Mouse (Mus musculus): ENCODE measurements at regions not wholly inside any gene's neighbourhood (a gene's known extent, or its start where the extent isn't known, plus 50 kb on each side); places are given as distances from the start of the nearest gene placed in this dataset.

GRCm38 (mm10) chr6:117237096-117237495 lies 68.8 kb downstream of the Cxcl12 start:
- no peak overlapping the region for H3K27ac ChIP-seq
- H3K4me3 ChIP-seq = no peak overlapping the region
- no peak overlapping the region for H3K9ac ChIP-seq
- H3K4me2 ChIP-seq = no peak overlapping the region
- H3K9me3 ChIP-seq = no peaks in the 10 kb centered on the region
- H3K27me3 ChIP-seq (replicated peaks) = no peaks in the 10 kb centered on the region
- H3K36me3 ChIP-seq (replicated peaks) = no peaks in the 10 kb centered on the region
- no peaks in the 10 kb centered on the region for H3K4me1 ChIP-seq
- ATAC-seq (replicated peaks) = no peak
- 89% methylated on average over 5 of the region's 5 CpGs for WGBS

GRCm38 (mm10) chr6:117241206-117241605 lies 72.9 kb downstream of the Cxcl12 start:
- Histone ChIP-seq H3K27me3 (replicated peaks) (no peaks in the 10 kb centered on the region), H3K4me1 (no peaks in the 10 kb centered on the region), H3K4me2 (no peak overlapping the region), H3K4me3 (no peak overlapping the region), H3K27ac (no peak overlapping the region), H3K9me3 (no peaks in the 10 kb centered on the region), H3K9ac (no peak overlapping the region), H3K36me3 (replicated peaks) (no peaks in the 10 kb centered on the region)
- no peak for ATAC-seq (replicated peaks)
- 75% methylated on average over 3 of the region's 3 CpGs for WGBS

GRCm38 (mm10) chr6:117245398-117245797 lies 77.1 kb downstream of the Cxcl12 start:
- no peaks in the 10 kb centered on the region for H3K9me3 ChIP-seq

DNA sequence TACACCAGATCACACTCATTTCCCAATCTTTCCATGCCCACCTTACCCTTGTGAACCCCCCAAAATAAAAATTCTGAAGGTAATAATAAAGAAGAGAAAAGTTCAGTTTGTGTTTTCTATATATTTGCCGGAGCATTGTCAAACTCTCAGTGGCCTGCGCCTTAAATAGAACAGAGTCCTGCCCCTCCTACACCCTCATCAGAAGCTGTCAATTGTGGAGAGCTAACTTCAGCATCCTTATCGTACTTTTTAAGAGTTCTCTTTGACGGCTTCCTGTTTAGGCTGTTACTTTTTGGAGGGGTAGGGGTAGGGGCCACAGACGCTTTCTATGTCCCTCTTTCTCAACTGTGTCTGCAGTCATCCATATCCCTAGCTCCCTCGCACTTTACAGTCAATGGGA lies 77.5 kb downstream of the Cxcl12 start:
- Histone ChIP-seq H3K4me3 (no peak overlapping the region), H3K27ac (no peak overlapping the region), H3K36me3 (replicated peaks) (no peaks in the 10 kb centered on the region), H3K9me3 (no peaks in the 10 kb centered on the region), H3K4me1 (no peaks in the 10 kb centered on the region), H3K27me3 (replicated peaks) (no peaks in the 10 kb centered on the region), H3K4me2 (no peak overlapping the region), H3K9ac (no peak overlapping the region)
- ATAC-seq (replicated peaks) = no peak
- 86% methylated on average over 6 of the region's 6 CpGs for WGBS

More at GRCm38 (mm10) chr6:117245398-117245797, 77.1 kb downstream of the Cxcl12 start:
- Histone ChIP-seq H3K36me3 (replicated peaks) (no peaks in the 10 kb centered on the region), H3K4me2 (no peak overlapping the region), H3K4me3 (no peak overlapping the region), H3K9ac (no peak overlapping the region), H3K27ac (no peak overlapping the region), H3K4me1 (no peaks in the 10 kb centered on the region), H3K27me3 (replicated peaks) (no peaks in the 10 kb centered on the region)
- no peak for ATAC-seq (replicated peaks)
- 91% methylated on average over 5 of the region's 5 CpGs for WGBS

GRCm38 (mm10) chr6:117249230-117249921 lies 81.0 kb downstream of the Cxcl12 start:
- WGBS = 80% methylated on average over 18 of the region's 18 CpGs
- no peak overlapping the region for H3K27ac ChIP-seq
- no peaks in the 10 kb centered on the region for H3K9me3 ChIP-seq
- no peak overlapping the region for H3K4me2 ChIP-seq
- H3K4me1 ChIP-seq = no peaks in the 10 kb centered on the region; the same call in 1 of the 2 replicates
- no peaks in the 10 kb centered on the region for H3K27me3 ChIP-seq (replicated peaks)
- no peak for ATAC-seq (replicated peaks)
- no peak overlapping the region for H3K4me3 ChIP-seq
- no peaks in the 10 kb centered on the region for H3K36me3 ChIP-seq (replicated peaks)
- H3K9ac ChIP-seq = no peak overlapping the region

DNA sequence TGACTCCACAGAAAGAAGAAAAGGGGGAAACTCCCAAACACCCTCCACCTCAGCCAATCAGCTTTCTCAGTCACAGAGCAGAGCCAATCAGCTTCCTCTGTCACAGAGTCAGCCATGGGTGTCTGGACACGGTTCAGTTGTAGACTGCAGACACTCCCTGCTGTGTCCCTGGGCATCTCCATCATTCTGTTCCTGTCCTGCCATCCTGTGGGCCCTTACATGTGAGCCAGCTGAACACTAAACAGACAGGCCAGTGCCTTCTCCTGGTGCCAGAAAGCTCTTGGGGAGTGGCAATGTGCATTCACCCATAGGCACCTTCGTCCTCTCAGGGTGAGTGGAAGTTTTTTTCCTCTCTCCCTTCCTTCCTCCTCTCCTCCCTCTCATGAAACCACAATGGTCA lies 81.7 kb downstream of the Cxcl12 start:
- H3K27ac ChIP-seq = no peak overlapping the region
- no peaks in the 10 kb centered on the region; the same call in 1 of the 2 replicates for H3K4me1 ChIP-seq
- no peak for ATAC-seq (replicated peaks)
- no peak overlapping the region for H3K4me2 ChIP-seq
- H3K4me3 ChIP-seq = no peak overlapping the region
- H3K9me3 ChIP-seq = no peaks in the 10 kb centered on the region
- no peaks in the 10 kb centered on the region for H3K36me3 ChIP-seq (replicated peaks)
- H3K9ac ChIP-seq = no peak overlapping the region
- 49% methylated on average over 2 of the region's 2 CpGs for WGBS
- no peaks in the 10 kb centered on the region for H3K27me3 ChIP-seq (replicated peaks)

GRCm38 (mm10) chr6:117251383-117251925 lies 83.1 kb downstream of the Cxcl12 start:
- no peak overlapping the region for H3K27ac ChIP-seq
- WGBS = 82% methylated on average over 12 of the region's 12 CpGs

GRCm38 (mm10) chr6:117252361-117252760 lies 84.0 kb downstream of the Cxcl12 start:
- Histone ChIP-seq H3K4me1 (no peaks in the 10 kb centered on the region; the same call in 1 of the 2 replicates), H3K4me3 (no peak overlapping the region), H3K4me2 (no peak overlapping the region), H3K9me3 (no peaks in the 10 kb centered on the region), H3K9ac (no peak overlapping the region), H3K36me3 (replicated peaks) (no peaks in the 10 kb centered on the region), H3K27me3 (replicated peaks) (no peaks in the 10 kb centered on the region), H3K27ac (no peak overlapping the region)
- no peak for ATAC-seq (replicated peaks)
- 69% methylated on average over 2 of the region's 2 CpGs for WGBS

More at GRCm38 (mm10) chr6:117251383-117251925, 83.1 kb downstream of the Cxcl12 start:
- Histone ChIP-seq H3K4me3 (no peak overlapping the region), H3K36me3 (replicated peaks) (no peaks in the 10 kb centered on the region), H3K4me2 (no peak overlapping the region), H3K9ac (no peak overlapping the region), H3K27me3 (replicated peaks) (no peaks in the 10 kb centered on the region), H3K9me3 (no peaks in the 10 kb centered on the region), H3K4me1 (no peaks in the 10 kb centered on the region; the same call in 1 of the 2 replicates)
- no peak for ATAC-seq (replicated peaks)

GRCm38 (mm10) chr6:117253036-117253435 lies 84.7 kb downstream of the Cxcl12 start:
- Histone ChIP-seq H3K9ac (no peak overlapping the region), H3K4me2 (no peak overlapping the region), H3K4me3 (no peak overlapping the region), H3K36me3 (replicated peaks) (no peaks in the 10 kb centered on the region), H3K4me1 (no peaks in the 10 kb centered on the region; the same call in 1 of the 2 replicates), H3K27me3 (replicated peaks) (no peaks in the 10 kb centered on the region), H3K27ac (no peak overlapping the region), H3K9me3 (no peaks in the 10 kb centered on the region)
- 84% methylated on average over 6 of the region's 6 CpGs for WGBS
- no peak for ATAC-seq (replicated peaks)

- Histone ChIP-seq H3K27ac (no peak overlapping the region), H3K4me2 (no peak overlapping the region), H3K9ac (no peak overlapping the region), H3K36me3 (replicated peaks) (no peaks in the 10 kb centered on the region), H3K27me3 (replicated peaks) (no peaks in the 10 kb centered on the region), H3K9me3 (no peaks in the 10 kb centered on the region), H3K4me1 (no peaks in the 10 kb centered on the region; the same call in 1 of the 2 replicates), H3K4me3 (no peak overlapping the region)
- 16% methylated on average over 16 of the region's 16 CpGs for WGBS
- peak; percentile 66 for ATAC-seq (replicated peaks)
These were observed 85.4 kb downstream of the Cxcl12 start for GRCm38 (mm10) chr6:117253586-117254330.

DNA sequence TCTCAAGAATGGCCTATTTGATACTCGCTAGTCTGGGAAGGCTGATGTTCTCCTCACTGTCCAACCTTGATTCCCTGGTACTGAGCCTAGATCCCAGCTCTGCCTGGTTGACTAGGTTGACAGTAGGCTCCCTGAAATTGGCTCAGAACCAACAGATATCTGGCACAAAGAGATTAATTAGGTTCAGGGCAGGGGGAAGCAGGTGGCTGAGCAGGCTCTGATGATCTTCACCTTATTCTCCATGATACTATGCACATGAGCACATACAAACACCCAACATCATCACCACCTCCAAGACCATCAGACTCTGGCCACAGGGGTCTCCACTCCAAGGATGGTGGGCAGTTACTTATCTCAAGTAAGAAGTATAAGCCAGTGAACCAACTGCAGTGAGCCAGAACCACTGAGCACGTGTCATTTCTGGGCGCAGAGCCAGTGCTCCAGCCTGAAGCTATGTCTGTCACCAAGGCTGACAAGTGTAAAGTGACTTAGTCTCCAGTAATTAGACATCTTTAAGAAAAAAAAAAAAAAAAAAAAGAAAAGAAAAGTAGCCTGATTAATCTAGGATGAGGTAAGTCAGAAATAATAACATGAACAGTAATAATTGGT lies 86.4 kb downstream of the Cxcl12 start:
- H3K27me3 ChIP-seq (replicated peaks) = no peaks in the 10 kb centered on the region
- H3K4me3 ChIP-seq = no peak overlapping the region
- ATAC-seq (replicated peaks) = peak; percentile 90
- H3K36me3 ChIP-seq (replicated peaks) = no peaks in the 10 kb centered on the region
- H3K4me1 ChIP-seq = no peaks in the 10 kb centered on the region; the same call in 1 of the 2 replicates
- H3K4me2 ChIP-seq = no peak overlapping the region
- H3K9me3 ChIP-seq = no peaks in the 10 kb centered on the region
- H3K27ac ChIP-seq = no peak overlapping the region
- 57% methylated on average over 3 of the region's 3 CpGs for WGBS
- no peak overlapping the region for H3K9ac ChIP-seq

GRCm38 (mm10) chr6:117255399-117256098 lies 87.2 kb downstream of the Cxcl12 start:
- H3K36me3 ChIP-seq (replicated peaks) = no peaks in the 10 kb centered on the region
- WGBS = 72% methylated on average over 3 of the region's 3 CpGs
- no peak overlapping the region for H3K4me2 ChIP-seq
- no peak overlapping the region for H3K9ac ChIP-seq
- no peaks in the 10 kb centered on the region for H3K27me3 ChIP-seq (replicated peaks)
- H3K4me1 ChIP-seq = no peaks in the 10 kb centered on the region; the same call in 1 of the 2 replicates
- no peak overlapping the region for H3K4me3 ChIP-seq
- ATAC-seq (replicated peaks) = no peak
- no peak overlapping the region for H3K27ac ChIP-seq
- no peaks in the 10 kb centered on the region for H3K9me3 ChIP-seq
